In genomic region chr14:73041689-73042088, GRCm38 (mm10) we compare ENCODE assay signal across 16 mouse cellular contexts. TPM values are rescaled to one million over a fixed set of nuclear protein-coding genes. Genes with fewer than 3 reads are reported as not detected.
"Had no signal": no experiment of that assay in that cellular context is flagged by ENCODE, and none has a peak within 500 bp of the region (broad histone marks: within the 10 kb centered on the region; RNA-seq: fewer than 3 reads in every experiment).

No protein-coding gene starts in this region.

- DNase-seq: kidney, adult 9 months; lung, embryonic 14.5 days; lung, postnatal 10 days; lung, postnatal 4 days; spleen, adult 18-20 months; thymus, postnatal 4 days had no signal

- H3K4me3 ChIP-seq: left cerebral cortex, adult 2 months; limb, embryonic 15.5 days; liver, embryonic 12.5 days; midbrain, embryonic 13.5 days; myocyte; neural tube, embryonic 15.5 days; stomach, embryonic 15.5 days had no signal

- H3K27ac ChIP-seq: left cerebral cortex, adult 2 months; limb, embryonic 15.5 days; liver, embryonic 12.5 days; midbrain, embryonic 13.5 days; neural tube, embryonic 15.5 days; stomach, embryonic 15.5 days had no signal

- H3K9ac ChIP-seq: limb, embryonic 15.5 days; liver, embryonic 12.5 days; lung, embryonic 14.5 days; midbrain, embryonic 13.5 days; neural tube, embryonic 15.5 days; stomach, embryonic 15.5 days had no signal

- H3K4me1 ChIP-seq: limb, embryonic 15.5 days; liver, embryonic 12.5 days; midbrain, embryonic 13.5 days; neural tube, embryonic 15.5 days; stomach, embryonic 15.5 days had no signal

- H3K4me2 ChIP-seq: limb, embryonic 15.5 days; liver, embryonic 12.5 days; lung, embryonic 14.5 days; midbrain, embryonic 13.5 days; neural tube, embryonic 15.5 days; stomach, embryonic 15.5 days had no signal

- H3K27me3 ChIP-seq: limb, embryonic 15.5 days; liver, embryonic 12.5 days; midbrain, embryonic 13.5 days; neural tube, embryonic 15.5 days; stomach, embryonic 15.5 days had no signal

- H3K9me3 ChIP-seq: limb, embryonic 15.5 days; liver, embryonic 12.5 days; midbrain, embryonic 13.5 days; neural tube, embryonic 15.5 days; stomach, embryonic 15.5 days had no signal

- ATAC-seq: intestine, postnatal 0 days; liver, embryonic 12.5 days; midbrain, embryonic 13.5 days had no signal

- H3K36me3 ChIP-seq: limb, embryonic 15.5 days; liver, embryonic 12.5 days; midbrain, embryonic 13.5 days; neural tube, embryonic 15.5 days; stomach, embryonic 15.5 days had no signal

RNA-seq across cellular contexts. Expression of gene Cysltr2, which starts 7.2 kb away (rescaled TPM):
- total RNA-seq: midbrain, postnatal 0 days had no signal
- polyA plus RNA-seq: limb, embryonic 11.5 days; lung, embryonic 14.5 days; midbrain, embryonic 13.5 days; myocyte; stomach, embryonic 15.5 days had no signal
